Mouse (Mus musculus) forebrain, embryonic 16.5 days (tissue): ENCODE measurements around the gene Unkl. TPM values are rescaled to one million over a fixed set of nuclear protein-coding genes. Genes with fewer than 3 reads are reported as not detected.

Source experiments
- microRNA-seq: library from miRNA; unstranded; fragments of <30 nt; microRNA quantifications from one replicate; pipeline ENCODE4, GENCODE M21; 2017
- polyA plus RNA-seq: library from polyadenylated mRNA; unstranded; fragments of >200 nt; fragmentation: Nextera tagmentation; extraction: Ambion mirVana; gene quantifications from 2 replicates; pipeline ENCODE4 v1.2.1, GENCODE M21; 2015

The Unkl gene
- polyA plus RNA-seq, 1 experiment from 2014 or later: 15.2 TPM

Small RNA genes within 50 kb of the gene (microRNA-seq; reads per million reads assigned to microRNA genes)
- 9.1 reads per million, percentile 28 among the genes with 10 or more reads in this experiment for gene Mir3547

Other genes with a start within 250 kb of the Unkl start
- gene Jpt2, start 227.7 kb upstream of the Unkl start, polyA plus RNA-seq: 95.4 and 99.1 TPM in 2 replicates
- gene Cramp1l, start 172.6 kb upstream of the Unkl start, polyA plus RNA-seq: 5.9 and 6.8 TPM in 2 replicates
- 26.6 and 28.4 TPM in 2 replicates for gene Ift140, start 172.3 kb upstream of the Unkl start, polyA plus RNA-seq
- 12.0 and 12.5 TPM in 2 replicates for gene Tmem204, start 104.8 kb upstream of the Unkl start, polyA plus RNA-seq
- 47.0 and 62.9 TPM in 2 replicates for gene Telo2, start 72.4 kb upstream of the Unkl start, polyA plus RNA-seq
- gene Ptx4, start 67.6 kb upstream of the Unkl start, polyA plus RNA-seq: not detected in 2 replicates
- 30.2 and 34.3 TPM in 2 replicates for gene Clcn7, start 55.0 kb upstream of the Unkl start, polyA plus RNA-seq
- not detected in 2 replicates for gene Ccdc154, start 25.9 kb upstream of the Unkl start, polyA plus RNA-seq
- not detected in 2 replicates for gene Gm38655, start 12.9 kb upstream of the Unkl start, polyA plus RNA-seq
- gene BC003965, start 3.8 kb upstream of the Unkl start, polyA plus RNA-seq: 37.2 and 38.4 TPM in 2 replicates
- 83.8 and 99.9 TPM in 2 replicates for gene Gnptg, start 51.7 kb downstream of the Unkl start, polyA plus RNA-seq
- 62.2 and 62.9 TPM in 2 replicates for gene Tsr3, start 51.8 kb downstream of the Unkl start, polyA plus RNA-seq
- 7.9 and 22.5 TPM in 2 replicates for gene Baiap3, start 68.0 kb downstream of the Unkl start, polyA plus RNA-seq
- 635 and 668 TPM in 2 replicates for gene Ube2i, start 86.2 kb downstream of the Unkl start, polyA plus RNA-seq
- not detected in 2 replicates for gene Prss34, start 110.0 kb downstream of the Unkl start, polyA plus RNA-seq
- gene Prss28, start 120.2 kb downstream of the Unkl start, polyA plus RNA-seq: not detected in 2 replicates
- not detected in 2 replicates for gene Prss29, start 130.3 kb downstream of the Unkl start, polyA plus RNA-seq
- gene Tpsab1, start 157.2 kb downstream of the Unkl start, polyA plus RNA-seq: not detected in 2 replicates
- gene Tpsb2, start 177.9 kb downstream of the Unkl start, polyA plus RNA-seq: 0.39 TPM in 1 of 2 replicates, not detected in the other
- 0.36 TPM in 1 of 2 replicates, not detected in the other for gene Tpsg1, start 180.9 kb downstream of the Unkl start, polyA plus RNA-seq
- 12.4 and 14.7 TPM in 2 replicates for gene Cacna1h, start 245.4 kb downstream of the Unkl start, polyA plus RNA-seq